Mouse (Mus musculus) neural tube, embryonic 13.5 days (tissue): ENCODE measurements around the gene Rsph14. TPM values are rescaled to one million over a fixed set of nuclear protein-coding genes. Genes with fewer than 3 reads are reported as not detected.

ENCODE experiments used
- ATAC-seq: fragments of 200-750 bp; cut with Nextera tagmentation; 2 replicates; pipeline ENCODE4 v1.8.0; 2017; ENCODE audit warnings: low read depth, mild to moderate bottlenecking, moderate TSS enrichment, moderate library complexity
- H3K27ac ChIP-seq: fragments of 300-500 bp; sonication (generic); replicated peaks from 2 replicates; pipeline ENCODE4 v1.5.1; 2015; ENCODE audit warnings: moderate library complexity, mild to moderate bottlenecking, inconsistent platforms
- H3K27me3 ChIP-seq: fragments of 300-500 bp; sonication (generic); 2 replicates; pipeline ENCODE4 v1.6.1; 2015; ENCODE audit warnings: mild to moderate bottlenecking, inconsistent platforms
- H3K36me3 ChIP-seq: fragments of 300-500 bp; sonication (generic); 2 replicates; pipeline ENCODE4 v1.6.1; 2015; ENCODE audit warnings: mild to moderate bottlenecking, inconsistent platforms
- H3K4me1 ChIP-seq: fragments of 300-500 bp; sonication (generic); replicated peaks from 2 replicates; pipeline ENCODE4 v1.6.1; 2015; ENCODE audit warnings: inconsistent platforms
- H3K4me2 ChIP-seq: fragments of 300-500 bp; sonication (generic); 2 replicates; pipeline ENCODE4 v1.6.1; 2015; ENCODE audit warnings: inconsistent platforms, mild to moderate bottlenecking, moderate library complexity
- H3K4me3 ChIP-seq: fragments of 300-500 bp; sonication (generic); 2 replicates; pipeline ENCODE4 v1.5.1; 2015; ENCODE audit warnings: mild to moderate bottlenecking, inconsistent platforms
- H3K9ac ChIP-seq: fragments of 300-500 bp; sonication (generic); 2 replicates; pipeline ENCODE4 v1.6.1; 2015; ENCODE audit warnings: moderate library complexity, mild to moderate bottlenecking, inconsistent platforms
- H3K9me3 ChIP-seq: fragments of 300-500 bp; sonication (generic); 2 replicates; pipeline ENCODE4 v1.6.1; 2016; ENCODE audit warnings: inconsistent platforms
- WGBS: fragments of 180-500 bp; shearing (Covaris S2); methylation state at CpG from one replicate; pipeline ENCODE4 v1.1.7; 2015; 5-methylcytosine and 5-hydroxymethylcytosine counted together
- polyA plus RNA-seq: library from polyadenylated mRNA; unstranded; fragments of >200 nt; fragmentation: Nextera tagmentation; extraction: Ambion mirVana; gene quantifications from 2 replicates; pipeline ENCODE4 v1.2.1, GENCODE M21; 2015

The Rsph14 gene
- polyA plus RNA-seq, 1 experiment from 2014 or later = 0.35 TPM

DNA sequence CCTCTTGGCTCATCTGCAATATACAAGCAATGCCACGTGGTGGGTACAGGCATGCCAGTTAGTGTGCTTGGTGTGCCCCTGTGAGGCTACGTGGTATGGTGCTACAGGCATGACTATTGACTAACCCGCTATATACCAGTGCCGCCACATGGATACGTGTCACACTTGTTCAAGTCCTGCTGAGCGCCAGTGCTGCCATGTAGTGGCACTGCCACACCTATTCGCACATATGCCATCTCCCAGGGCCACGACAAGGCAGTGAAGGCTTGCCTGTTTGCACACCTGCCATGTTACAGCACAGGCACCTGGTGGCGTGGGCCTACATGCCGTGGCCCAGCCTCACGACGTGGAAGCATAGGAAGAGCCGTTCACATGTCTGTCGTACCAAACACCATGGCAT, 108.1 kb downstream of the Rsph14 start:
- Histone ChIP-seq H3K27ac (no peak overlapping the region), H3K4me1 (peaks cover 4% of the 10 kb centered on the region), H3K27me3 (no peaks in the 10 kb centered on the region), H3K9me3 (no peaks in the 10 kb centered on the region), H3K9ac (no peak overlapping the region), H3K4me3 (no peak overlapping the region), H3K4me2 (no peak overlapping the region), H3K36me3 (no peaks in the 10 kb centered on the region)
- ATAC-seq = no peak
- WGBS = 90% methylated on average over 14 of the region's 14 CpGs

DNA sequence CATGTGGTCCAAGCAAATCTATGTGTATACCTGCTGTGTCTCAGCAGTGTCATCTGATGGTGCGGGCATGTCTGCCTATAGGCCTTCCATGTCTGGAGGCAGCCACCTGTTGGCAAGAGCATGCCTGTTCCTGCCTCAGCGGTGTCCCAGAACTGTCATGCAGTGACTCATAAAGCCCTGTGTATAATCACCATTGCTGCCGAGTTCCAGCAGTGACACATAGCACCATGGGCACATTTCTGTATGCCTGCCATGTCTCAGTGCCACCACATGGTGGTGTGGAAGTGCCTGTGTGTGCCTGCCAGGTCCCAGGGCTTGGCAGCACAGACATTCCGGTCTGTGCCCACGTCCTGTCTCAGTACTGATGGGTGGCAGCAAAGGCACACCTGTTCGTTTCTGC, 109.6 kb downstream of the Rsph14 start:
- peak; percentile 45; the same call in 1 of the 2 replicates for ATAC-seq
- Histone ChIP-seq H3K4me3 (no peak overlapping the region), H3K4me1 (peaks cover 4% of the 10 kb centered on the region), H3K27me3 (no peaks in the 10 kb centered on the region), H3K9ac (no peak overlapping the region), H3K9me3 (no peaks in the 10 kb centered on the region), H3K4me2 (no peak overlapping the region), H3K27ac (no peak overlapping the region), H3K36me3 (no peaks in the 10 kb centered on the region)
- WGBS = 60% methylated on average over 6 of the region's 6 CpGs

DNA sequence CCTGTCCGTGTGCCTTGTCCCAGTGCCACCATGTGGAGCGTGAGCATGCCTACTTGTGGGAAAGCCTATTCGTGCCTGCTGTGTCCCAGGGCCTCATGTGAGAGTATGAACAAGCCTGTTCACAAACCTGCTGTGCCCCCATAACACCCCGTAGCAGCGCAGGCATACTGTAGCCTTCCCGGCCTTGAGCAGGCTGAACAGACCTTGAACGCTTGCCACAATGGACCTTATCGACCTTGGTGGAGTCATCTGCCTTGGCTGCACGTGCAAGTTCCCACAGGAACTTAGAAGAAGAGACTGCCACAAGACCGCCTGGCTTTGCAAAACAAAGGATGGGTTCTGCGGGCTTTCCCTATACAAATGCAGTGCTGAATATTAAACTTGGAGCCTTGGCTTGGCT, 110.8 kb downstream of the Rsph14 start:
- WGBS = 91% methylated on average over 11 of the region's 11 CpGs
- no peak for ATAC-seq
- no peak overlapping the region for H3K4me3 ChIP-seq

DNA sequence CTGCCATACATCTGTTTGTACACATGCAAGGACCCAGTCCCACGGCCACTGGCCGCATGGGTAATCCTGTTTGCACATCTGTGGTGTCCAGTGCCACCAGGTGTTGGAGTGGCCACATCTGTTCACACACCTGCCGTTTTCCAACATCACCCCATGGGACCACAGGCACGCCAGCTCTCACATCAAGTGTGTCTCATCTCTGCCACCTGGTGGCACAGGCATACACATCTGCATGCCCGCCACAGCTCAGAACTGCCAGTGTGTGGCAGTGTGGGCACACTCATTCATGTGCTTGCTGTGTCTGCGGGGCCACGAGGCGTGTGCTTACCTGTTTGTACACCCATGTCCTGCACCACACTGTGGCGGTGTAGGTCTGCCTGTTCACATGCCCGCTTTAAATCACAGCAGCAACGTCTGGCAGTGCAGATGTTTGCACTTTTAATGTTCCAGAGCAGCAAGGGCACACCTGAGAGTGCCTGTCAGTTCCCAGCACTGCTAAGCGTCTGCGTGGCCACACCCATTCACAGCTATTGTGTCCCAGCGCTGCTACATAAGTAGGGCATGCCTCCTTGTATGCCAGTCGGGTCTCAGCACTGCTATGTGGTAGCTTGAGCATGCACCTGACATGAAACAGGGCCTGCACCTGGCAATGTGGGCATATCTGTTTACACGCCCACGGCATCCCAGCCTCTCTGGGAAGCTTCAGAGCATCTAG, 111.4 kb downstream of the Rsph14 start:
- no peak overlapping the region for H3K4me2 ChIP-seq
- no peak overlapping the region for H3K27ac ChIP-seq
- no peak overlapping the region for H3K9ac ChIP-seq
- 44% methylated on average over 17 of the region's 17 CpGs for WGBS
- no peaks in the 10 kb centered on the region for H3K36me3 ChIP-seq
- no peaks in the 10 kb centered on the region for H3K27me3 ChIP-seq
- ATAC-seq = peak; percentile 54
- no peak overlapping the region for H3K4me3 ChIP-seq
- no peaks in the 10 kb centered on the region for H3K9me3 ChIP-seq
- peaks cover 4% of the 10 kb centered on the region for H3K4me1 ChIP-seq

More for the DNA sequence above, 110.8 kb downstream of the Rsph14 start:
- Histone ChIP-seq H3K9me3 (no peaks in the 10 kb centered on the region), H3K27me3 (no peaks in the 10 kb centered on the region), H3K4me2 (no peak overlapping the region), H3K36me3 (no peaks in the 10 kb centered on the region), H3K9ac (no peak overlapping the region), H3K27ac (no peak overlapping the region), H3K4me1 (peaks cover 4% of the 10 kb centered on the region)

DNA sequence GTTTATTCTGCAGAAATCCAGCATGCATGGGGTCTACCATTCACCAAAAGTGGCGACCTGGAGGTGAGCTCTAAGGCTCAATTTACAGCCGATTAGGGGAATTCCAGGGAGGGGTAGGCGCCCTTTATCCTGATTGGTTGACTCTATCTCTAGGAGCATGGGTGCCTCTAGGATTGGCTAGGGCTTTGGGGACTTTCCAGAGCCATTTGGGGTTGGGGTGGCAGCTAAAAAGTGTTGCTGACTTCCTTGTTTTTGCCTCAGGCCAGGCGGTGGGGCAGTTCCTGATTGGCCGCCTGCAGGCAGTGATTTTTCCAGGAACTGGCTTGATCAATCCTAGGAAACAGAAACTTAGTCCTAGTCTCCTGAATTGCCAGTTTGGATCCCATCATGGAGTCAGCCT, 113.1 kb downstream of the Rsph14 start:
- Histone ChIP-seq H3K9me3 (no peaks in the 10 kb centered on the region), H3K4me1 (no peaks in the 10 kb centered on the region), H3K36me3 (no peaks in the 10 kb centered on the region), H3K4me3 (no peak overlapping the region), H3K9ac (no peak overlapping the region), H3K27ac (no peak overlapping the region), H3K27me3 (no peaks in the 10 kb centered on the region), H3K4me2 (no peak overlapping the region)
- WGBS = 46% methylated on average over 5 of the region's 5 CpGs
- no peak for ATAC-seq

DNA sequence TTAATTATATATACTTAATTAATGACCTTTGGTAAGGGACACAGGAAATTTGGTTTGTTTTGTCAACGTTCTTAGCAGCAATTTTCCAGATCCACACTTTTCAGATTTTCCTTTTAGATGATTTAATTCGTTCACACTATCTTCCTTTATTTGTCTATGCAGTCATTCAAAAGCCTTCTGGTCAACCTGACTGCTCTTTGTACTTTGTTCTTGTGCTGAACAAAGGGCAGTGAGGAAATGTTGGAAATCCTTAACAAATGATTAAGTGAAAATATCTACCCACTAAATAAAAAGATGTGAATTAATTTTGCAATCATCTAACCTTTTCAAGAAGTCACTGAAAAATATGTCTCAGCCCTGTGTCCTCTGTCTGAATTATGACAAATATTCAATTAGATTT, 124.0 kb downstream of the Rsph14 start:
- ATAC-seq = no peak
- H3K9me3 ChIP-seq = no peaks in the 10 kb centered on the region
- H3K9ac ChIP-seq = no peak overlapping the region
- H3K27ac ChIP-seq = no peak overlapping the region
- no peaks in the 10 kb centered on the region for H3K36me3 ChIP-seq
- no peaks in the 10 kb centered on the region for H3K4me1 ChIP-seq
- H3K4me3 ChIP-seq = no peak overlapping the region
- H3K4me2 ChIP-seq = no peak overlapping the region
- H3K27me3 ChIP-seq = no peaks in the 10 kb centered on the region
- WGBS = 76% methylated on average over 2 of the region's 2 CpGs

Other genes with a start within 250 kb of the Rsph14 start
- 46.1 and 51.9 TPM in 2 replicates for gene Gnaz, start 65.4 kb downstream of the Rsph14 start, polyA plus RNA-seq
- 12.3 TPM in 2 replicates for gene Rab36, start 4.5 kb upstream of the Rsph14 start, polyA plus RNA-seq
- 14.5 and 16.8 TPM in 2 replicates for gene Bcr, start 28.0 kb upstream of the Rsph14 start, polyA plus RNA-seq
- 28.3 and 33.6 TPM in 2 replicates for gene Specc1l, start 179.5 kb upstream of the Rsph14 start, polyA plus RNA-seq